Mouse (Mus musculus): ENCODE data around the gene Slc25a45. TPM values are rescaled to one million over a fixed set of nuclear protein-coding genes. Genes with fewer than 3 reads are reported as not detected.
"Not testable (repeated sequence)": the region's sequence is repeated elsewhere in the genome, so short reads cannot be mapped to it uniquely, and the experiment has no call there.

The Slc25a45 gene
- polyA plus RNA-seq, 1 experiment from 2014 or later, result 1.2 TPM

DNA sequence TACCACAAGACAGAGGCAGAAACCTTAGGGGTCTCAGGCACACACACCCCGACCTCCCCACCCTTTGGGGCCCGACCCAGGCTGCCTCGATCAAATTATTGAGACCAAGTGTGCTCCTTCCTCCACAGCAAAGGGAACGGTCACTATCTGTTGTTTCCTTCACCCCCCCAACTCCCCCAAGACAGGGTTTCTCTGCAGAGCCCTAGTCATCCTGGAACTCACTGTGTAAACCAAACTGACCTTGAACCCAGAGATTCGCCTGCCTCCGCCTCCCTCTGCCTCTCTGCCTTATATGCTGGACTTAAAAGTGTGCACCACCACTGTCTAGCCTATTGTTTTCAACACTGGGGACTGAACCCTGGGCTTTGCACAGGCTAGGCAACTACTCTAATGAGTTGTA lies 5.9 kb upstream of the Slc25a45 start:
- no peak overlapping the region for H3K4me3 ChIP-seq
- peaks cover 34% of the 10 kb centered on the region for H3K4me1 ChIP-seq
- peaks cover 45% of the 10 kb centered on the region for H3K36me3 ChIP-seq (ENCODE audit: poor library complexity, severe bottlenecking)
- peak overlapping the region; percentile 48 for H3K27ac ChIP-seq
- 54% methylated on average over 6 of the region's 6 CpGs for whole genome bisulfite sequencing
- no peaks in the 10 kb centered on the region for H3K27me3 ChIP-seq
- 0 out of 2 replicates have a peak overlapping the region, but pooled peaks have one; percentile 22 for H3K9ac ChIP-seq
- H3K4me2 ChIP-seq, result peak overlapping the region; percentile 3; the same call in 1 of the 2 replicates
- no peaks in the 10 kb centered on the region for H3K9me3 ChIP-seq (replicated peaks)
- no peak for ATAC-seq

DNA sequence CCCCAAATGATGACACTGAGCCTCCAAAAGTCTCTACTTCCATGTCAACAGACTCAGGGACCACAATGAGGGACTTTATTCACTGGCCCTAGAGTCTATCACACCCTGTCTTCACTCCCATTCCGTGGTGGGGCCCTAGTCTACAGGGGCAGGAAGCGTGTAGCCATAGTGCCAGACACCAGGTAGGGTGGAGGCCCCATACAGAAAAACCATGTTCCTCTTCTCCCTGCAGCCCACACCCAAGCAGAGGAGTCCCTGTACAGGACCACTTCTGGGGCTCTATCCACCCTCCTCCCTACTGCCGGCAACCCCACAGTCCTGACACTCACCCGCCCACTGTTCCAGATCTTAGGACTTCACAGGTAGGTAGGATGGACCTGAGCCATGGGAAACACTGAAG lies 5.1 kb upstream of the Slc25a45 start:
- Histone ChIP-seq H3K9me3 (replicated peaks) (no peaks in the 10 kb centered on the region), H3K27me3 (no peaks in the 10 kb centered on the region), H3K36me3 (ENCODE audit: poor library complexity, severe bottlenecking) (peaks cover 41% of the 10 kb centered on the region), H3K9ac (no peak overlapping the region), H3K27ac (no peak overlapping the region), H3K4me3 (no peak overlapping the region), H3K4me2 (no peak overlapping the region), H3K4me1 (peaks cover 34% of the 10 kb centered on the region)
- 87% methylated on average over 4 of the region's 4 CpGs for WGBS
- no peak for ATAC-seq

DNA sequence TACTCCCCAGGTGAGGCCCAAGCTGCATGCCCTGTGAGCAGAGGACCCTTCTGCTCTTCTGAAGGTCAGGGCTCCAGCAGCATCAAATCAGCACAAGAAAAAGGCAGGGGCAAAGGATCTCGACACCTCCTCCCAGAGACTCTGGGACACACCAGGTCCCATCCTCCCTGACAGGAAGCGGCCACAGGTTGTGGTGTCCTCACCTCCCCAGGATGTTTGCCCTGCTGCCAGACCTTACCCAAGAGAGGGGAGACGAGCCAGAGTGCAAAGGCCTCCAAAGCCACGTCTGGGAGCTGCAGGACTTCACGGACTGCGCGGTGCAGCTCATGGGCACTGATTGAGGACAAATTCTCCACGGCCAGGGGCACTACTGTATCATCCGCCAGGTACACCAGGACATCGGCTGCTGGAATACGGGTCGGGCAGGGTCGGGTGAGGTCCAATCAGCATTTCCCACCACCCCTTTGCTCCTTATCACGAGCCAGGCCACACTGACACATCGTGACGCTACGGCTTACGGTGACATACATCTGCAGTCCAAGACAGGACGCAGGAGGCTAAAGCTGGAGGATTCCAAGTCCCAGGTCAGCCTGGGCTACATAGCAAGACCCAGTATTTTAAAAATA lies 4.6 kb upstream of the Slc25a45 start:
- Histone ChIP-seq H3K4me2 (no peak overlapping the region), H3K9me3 (replicated peaks) (no peaks in the 10 kb centered on the region), H3K4me1 (peaks cover 38% of the 10 kb centered on the region), H3K27ac (no peak overlapping the region), H3K9ac (no peak overlapping the region), H3K36me3 (ENCODE audit: poor library complexity, severe bottlenecking) (peaks cover 36% of the 10 kb centered on the region), H3K27me3 (no peaks in the 10 kb centered on the region), H3K4me3 (no peak overlapping the region)
- WGBS, result 90% methylated on average over 19 of the region's 19 CpGs
- no peak for ATAC-seq

DNA sequence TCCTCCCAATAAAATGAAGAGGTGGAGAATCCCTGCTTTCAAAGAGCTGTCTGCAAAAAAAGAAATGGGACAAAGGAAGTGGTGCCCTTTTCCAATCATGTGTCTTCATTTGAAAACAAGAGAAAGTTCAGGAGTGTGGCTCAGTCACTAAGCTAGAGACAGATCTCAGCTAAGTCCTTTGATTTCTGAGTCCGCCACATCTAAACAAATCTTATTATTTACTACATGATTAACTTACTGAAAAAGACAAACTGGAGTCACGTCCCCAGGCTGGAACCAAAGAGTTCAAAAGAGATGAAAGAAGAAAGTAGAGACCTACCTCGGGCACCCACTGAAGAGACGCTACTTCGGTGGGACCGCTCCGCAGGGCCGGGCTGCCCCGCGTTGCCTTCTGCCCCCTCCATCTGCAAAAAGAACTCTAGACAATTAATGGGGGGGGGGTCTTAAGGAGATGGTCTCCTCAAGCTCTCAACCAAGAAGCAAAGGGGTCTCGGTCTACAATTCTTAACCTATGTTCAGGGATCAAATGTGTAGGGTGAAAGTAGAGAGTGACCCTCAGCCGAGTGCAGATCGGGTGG lies 3.1 kb upstream of the Slc25a45 start:
- 6% methylated on average over 13 of the region's 13 CpGs for WGBS
- no peak for ATAC-seq

DNA sequence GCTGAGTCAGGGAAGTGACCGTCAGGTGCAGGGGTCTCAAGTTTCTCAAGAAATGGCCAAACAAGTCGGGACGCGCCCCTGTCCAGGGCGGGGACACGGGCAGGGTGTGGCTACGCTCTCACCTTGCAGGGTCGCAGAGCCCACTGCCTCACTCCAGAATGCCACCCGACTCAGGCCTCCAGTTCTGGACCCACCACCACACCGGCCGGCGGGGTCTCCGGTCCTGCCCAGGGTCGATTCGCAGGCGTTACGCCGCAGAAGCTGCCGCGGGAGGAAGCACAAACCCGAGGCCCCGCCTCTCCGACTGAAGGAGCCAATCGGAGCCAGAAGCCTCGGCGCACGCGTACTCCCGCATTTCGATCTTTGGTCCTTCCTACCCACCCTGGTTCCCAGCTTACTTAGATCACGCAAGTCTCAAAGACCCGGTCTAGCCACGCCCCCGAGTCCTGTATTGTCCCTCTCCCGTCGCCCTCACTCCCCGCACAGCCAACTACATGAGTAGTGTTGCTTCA lies 2.6 kb upstream of the Slc25a45 start, which contains the start of gene Frmd8:
Gene Frmd8, minus strand, starts transcription at position 306 of the 512 bp plus-strand sequence.
- peak within 1 kb of the TSS; percentile 90 for H3K4me2 ChIP-seq
- under 1% methylated on average over 37 of the region's 37 CpGs for WGBS
- peak within 1 kb of the TSS; percentile 75 for H3K27ac ChIP-seq
- H3K4me3 ChIP-seq, result peak within 1 kb of the TSS; percentile 81
- peak within 1 kb of the TSS; percentile 85 for H3K9ac ChIP-seq
- H3K4me1 ChIP-seq, result peaks cover 41% of the 10 kb centered on the region
- peak; percentile 92 for ATAC-seq
- peaks cover 16% of the 10 kb centered on the region for H3K36me3 ChIP-seq (ENCODE audit: poor library complexity, severe bottlenecking)
- H3K27me3 ChIP-seq, result no peaks in the 10 kb centered on the region
- no peaks in the 10 kb centered on the region for H3K9me3 ChIP-seq (replicated peaks)

More for the DNA sequence above, 3.1 kb upstream of the Slc25a45 start:
- H3K36me3 ChIP-seq (ENCODE audit: poor library complexity, severe bottlenecking), result peaks cover 21% of the 10 kb centered on the region
- H3K9ac ChIP-seq, result peak overlapping the region; percentile 85
- H3K27ac ChIP-seq, result no peak overlapping the region
- peak overlapping the region; percentile 90 for H3K4me2 ChIP-seq
- peak overlapping the region; percentile 81 for H3K4me3 ChIP-seq
- H3K4me1 ChIP-seq, result peaks cover 41% of the 10 kb centered on the region
- no peaks in the 10 kb centered on the region for H3K9me3 ChIP-seq (replicated peaks)
- H3K27me3 ChIP-seq, result no peaks in the 10 kb centered on the region

DNA sequence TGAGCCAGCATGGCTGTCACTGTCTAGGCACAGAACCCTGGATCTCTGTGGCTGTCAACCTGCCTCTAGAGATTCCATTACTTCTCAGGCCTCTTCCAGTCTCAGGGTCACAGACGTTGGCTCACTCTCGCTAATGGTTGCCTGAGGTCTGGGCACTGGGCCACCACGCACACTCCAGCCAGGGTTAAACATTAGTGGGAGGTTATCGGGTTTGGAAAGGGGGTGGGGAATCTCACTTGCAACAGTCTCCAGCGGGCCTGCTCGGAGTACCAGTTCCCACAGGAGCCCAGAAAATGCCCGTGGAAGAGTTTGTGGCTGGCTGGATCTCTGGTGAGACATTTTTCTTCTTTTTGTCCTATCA lies 734 bp downstream of the Slc25a45 start:
- WGBS, result 80% methylated on average over 7 of the region's 7 CpGs
- ATAC-seq, result no peak
- no peak overlapping the region for H3K4me3 ChIP-seq
- no peaks in the 10 kb centered on the region for H3K9me3 ChIP-seq (replicated peaks)
- no peaks in the 10 kb centered on the region for H3K36me3 ChIP-seq (ENCODE audit: poor library complexity, severe bottlenecking)
- H3K27ac ChIP-seq, result no peak overlapping the region
- peak overlapping the region; percentile 7; the same call in 1 of the 2 replicates for H3K4me2 ChIP-seq
- H3K9ac ChIP-seq, result peak overlapping the region; percentile 43; the same call in 1 of the 2 replicates
- peaks cover 28% of the 10 kb centered on the region for H3K4me1 ChIP-seq
- H3K27me3 ChIP-seq, result no peaks in the 10 kb centered on the region

DNA sequence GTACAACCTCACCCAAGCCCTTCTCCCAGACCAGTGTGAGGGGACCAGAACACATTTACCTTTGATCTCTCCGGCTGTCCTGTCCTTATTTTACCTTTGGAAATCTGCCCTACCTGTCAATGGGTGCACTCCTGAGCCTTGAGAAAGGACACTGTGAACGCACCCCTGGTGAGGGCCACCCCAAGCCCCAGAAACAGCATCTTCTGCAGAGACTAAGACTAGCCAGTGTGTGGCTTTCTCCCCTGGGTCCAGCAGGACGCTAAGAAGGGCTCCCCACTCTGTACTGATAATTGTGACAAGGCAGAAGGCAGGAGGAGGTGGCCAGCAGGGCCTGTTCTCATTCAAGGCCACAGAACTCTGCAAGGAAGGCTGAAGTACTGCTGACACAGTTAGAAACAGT lies 1.3 kb downstream of the Slc25a45 start:
- ATAC-seq, result no peak
- Histone ChIP-seq H3K4me3 (no peak overlapping the region), H3K27ac (no peak overlapping the region), H3K9me3 (replicated peaks) (no peaks in the 10 kb centered on the region), H3K27me3 (no peaks in the 10 kb centered on the region), H3K36me3 (ENCODE audit: poor library complexity, severe bottlenecking) (no peaks in the 10 kb centered on the region), H3K4me2 (no peak overlapping the region), H3K4me1 (peaks cover 22% of the 10 kb centered on the region), H3K9ac (no peak overlapping the region)
- WGBS, result 76% methylated on average over 3 of the region's 3 CpGs

DNA sequence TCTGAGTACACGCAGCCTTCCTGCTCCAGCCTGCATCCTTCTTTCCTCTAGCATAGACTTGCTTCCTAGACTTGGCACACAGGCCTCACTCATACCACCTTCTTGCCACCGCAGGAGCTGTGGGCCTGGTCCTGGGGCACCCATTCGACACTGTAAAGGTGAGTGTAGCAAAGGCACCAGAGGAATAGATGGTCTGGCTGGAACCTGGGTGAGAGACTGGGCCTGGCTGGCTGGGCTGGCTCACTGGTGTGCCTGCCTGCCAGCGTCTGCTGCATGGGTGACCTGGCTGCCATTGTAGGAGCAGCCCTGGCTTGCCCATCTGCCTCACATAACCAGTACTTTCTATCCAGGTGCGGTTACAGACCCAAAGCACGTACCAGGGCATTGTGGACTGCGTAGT lies 2.1 kb downstream of the Slc25a45 start:
- H3K27me3 ChIP-seq, result no peaks in the 10 kb centered on the region
- H3K9me3 ChIP-seq (replicated peaks), result no peaks in the 10 kb centered on the region
- no peak overlapping the region for H3K4me2 ChIP-seq
- no peak for ATAC-seq
- H3K36me3 ChIP-seq (ENCODE audit: poor library complexity, severe bottlenecking), result no peaks in the 10 kb centered on the region
- WGBS, result 95% methylated on average over 7 of the region's 7 CpGs
- H3K4me1 ChIP-seq, result peaks cover 14% of the 10 kb centered on the region
- no peak overlapping the region for H3K4me3 ChIP-seq
- H3K27ac ChIP-seq, result no peak overlapping the region
- H3K9ac ChIP-seq, result no peak overlapping the region

DNA sequence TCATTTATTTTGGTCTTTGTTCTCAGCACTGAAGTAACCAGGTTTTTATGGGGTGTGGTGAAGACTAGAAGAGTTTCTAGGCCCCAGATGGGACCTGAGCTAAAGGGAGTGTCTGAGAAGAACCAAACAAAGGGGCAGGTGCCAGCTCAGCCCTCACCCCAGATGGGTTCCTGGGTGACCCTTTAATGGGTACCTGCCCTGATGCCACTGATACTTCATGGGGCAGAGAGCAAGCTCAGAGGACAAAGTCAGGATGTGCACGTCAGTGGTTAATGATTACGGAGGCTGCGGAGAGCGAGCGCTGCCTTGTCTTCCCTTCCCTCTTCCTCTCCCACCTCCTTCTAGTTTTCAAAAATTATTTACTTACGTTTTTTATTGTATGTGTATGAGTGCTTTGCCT lies 3.5 kb downstream of the Slc25a45 start:
- Histone ChIP-seq H3K9me3 (replicated peaks) (no peaks in the 10 kb centered on the region), H3K4me1 (peaks cover 7% of the 10 kb centered on the region; the same call in 1 of the 2 replicates), H3K27ac (no peak overlapping the region), H3K4me2 (no peak overlapping the region), H3K4me3 (no peak overlapping the region), H3K27me3 (no peaks in the 10 kb centered on the region), H3K9ac (no peak overlapping the region), H3K36me3 (ENCODE audit: poor library complexity, severe bottlenecking) (no peaks in the 10 kb centered on the region)
- 94% methylated on average over 6 of the region's 6 CpGs for WGBS
- no peak for ATAC-seq

DNA sequence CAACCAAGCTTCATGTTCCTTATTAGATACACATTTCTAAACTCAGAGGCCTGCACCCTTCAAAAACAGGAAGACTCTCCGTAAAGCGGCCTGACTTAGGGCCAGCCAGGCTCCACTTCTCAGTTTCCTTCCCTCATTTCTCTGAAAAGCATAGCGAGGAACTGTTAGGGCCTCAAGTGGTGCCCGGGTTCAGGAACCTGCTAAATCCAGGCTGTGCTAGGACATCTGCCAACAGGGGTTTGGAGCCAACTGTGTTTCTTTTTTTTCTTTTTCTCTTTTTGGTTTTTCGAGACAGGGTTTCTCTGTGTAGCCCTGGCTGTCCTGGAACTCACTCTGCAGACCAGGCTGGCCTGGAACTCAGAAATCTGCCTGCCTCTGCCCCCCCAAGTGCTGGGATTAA lies 4.5 kb downstream of the Slc25a45 start:
- H3K4me3 ChIP-seq; H3K4me2 ChIP-seq; H3K36me3 ChIP-seq (ENCODE audit: poor library complexity, severe bottlenecking); H3K27me3 ChIP-seq; H3K9ac ChIP-seq; H3K4me1 ChIP-seq; H3K27ac ChIP-seq; H3K9me3 ChIP-seq (replicated peaks); ATAC-seq: not testable (repeated sequence)
- 90% methylated on average over 5 of the region's 5 CpGs for WGBS

DNA sequence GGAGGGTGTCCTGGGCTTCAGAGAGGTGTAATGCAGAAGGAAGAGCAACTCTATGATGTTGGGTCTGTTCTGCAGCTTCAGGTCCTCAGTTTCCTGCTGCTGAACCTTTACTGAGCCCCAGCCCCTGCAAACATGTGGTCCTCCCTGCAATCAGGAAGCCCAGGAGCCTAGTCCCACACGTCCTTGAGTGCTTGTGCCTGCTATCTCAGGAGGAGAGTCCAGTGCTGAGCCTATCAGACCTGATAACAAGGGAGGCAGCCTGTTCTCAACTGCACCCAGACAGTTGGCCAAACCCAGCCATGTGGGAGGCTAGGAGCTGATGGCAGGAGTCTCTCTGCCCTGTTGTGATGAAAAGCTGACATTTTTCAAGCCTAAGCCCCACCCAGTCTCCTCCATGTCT lies 6.3 kb downstream of the Slc25a45 start:
- Histone ChIP-seq H3K36me3 (ENCODE audit: poor library complexity, severe bottlenecking) (no peaks in the 10 kb centered on the region), H3K4me2 (no peak overlapping the region), H3K9ac (no peak overlapping the region), H3K27ac (no peak overlapping the region), H3K27me3 (no peaks in the 10 kb centered on the region), H3K9me3 (replicated peaks) (no peaks in the 10 kb centered on the region), H3K4me3 (no peak overlapping the region), H3K4me1 (no peaks in the 10 kb centered on the region)
- WGBS, result 56% methylated on average over 1 of the region's 1 CpGs
- ATAC-seq, result no peak

DNA sequence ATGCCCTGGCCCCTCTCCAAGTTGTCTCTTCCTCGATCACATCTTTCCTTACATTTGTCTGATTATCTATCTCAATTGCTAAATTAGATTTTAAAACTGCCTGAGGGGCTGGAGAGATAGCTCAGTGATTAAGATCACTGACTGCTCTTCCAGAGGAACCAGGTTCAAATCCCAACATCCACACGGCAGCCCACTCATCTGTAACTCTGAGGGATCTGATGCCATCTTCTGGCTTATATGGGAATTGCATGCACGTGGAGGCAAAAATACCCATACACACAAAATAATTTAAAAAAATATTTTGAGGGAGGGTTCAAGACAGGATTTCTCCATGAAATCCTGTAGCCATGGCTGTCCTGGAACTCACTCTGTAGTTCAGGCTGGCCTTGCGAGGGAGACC lies 8.2 kb downstream of the Slc25a45 start:
- Histone ChIP-seq H3K27ac (no peak overlapping the region), H3K4me3 (no peak overlapping the region), H3K9ac (no peak overlapping the region), H3K9me3 (replicated peaks) (no peaks in the 10 kb centered on the region), H3K4me1 (peaks cover 6% of the 10 kb centered on the region; the same call in 1 of the 2 replicates), H3K27me3 (no peaks in the 10 kb centered on the region), H3K4me2 (no peak overlapping the region), H3K36me3 (ENCODE audit: poor library complexity, severe bottlenecking) (no peaks in the 10 kb centered on the region)
- ATAC-seq, result no peak
- WGBS, result 55% methylated on average over 4 of the region's 4 CpGs

Measured in forebrain, embryonic 13.5 days (tissue).